Mouse (Mus musculus) limb, embryonic 13.5 days (tissue): ENCODE measurements at regions not wholly inside any gene's neighbourhood (a gene's known extent, or its start where the extent isn't known, plus 50 kb on each side); places are given as distances from the start of the nearest gene placed in this dataset.

Experiments
- ATAC-seq: fragments of 200-750 bp; cut with Nextera tagmentation; 2 replicates; pipeline ENCODE4 v1.8.0; 2017; ENCODE audit warnings: low read depth, moderate number of reproducible peaks, moderate TSS enrichment; ENCODE audit not compliant: low FRiP score
- H3K27ac ChIP-seq: fragments of 300-500 bp; sonication (generic); 2 replicates; pipeline ENCODE4 v1.5.1; 2015; ENCODE audit warnings: inconsistent platforms, mild to moderate bottlenecking, moderate library complexity
- H3K27me3 ChIP-seq: fragments of 300-500 bp; sonication (generic); 2 replicates; pipeline ENCODE4 v1.6.1; 2015; ENCODE audit warnings: mild to moderate bottlenecking, inconsistent platforms
- H3K36me3 ChIP-seq: fragments of 300-500 bp; sonication (generic); 2 replicates; pipeline ENCODE4 v1.6.1; 2015; ENCODE audit warnings: inconsistent platforms, mild to moderate bottlenecking, moderate library complexity
- H3K4me1 ChIP-seq: fragments of 300-500 bp; sonication (generic); 2 replicates; pipeline ENCODE4 v1.6.1; 2015; ENCODE audit warnings: inconsistent platforms
- H3K4me2 ChIP-seq: fragments of 300-500 bp; sonication (generic); replicated peaks from 2 replicates; pipeline ENCODE4 v1.6.1; 2015; ENCODE audit warnings: inconsistent platforms, mild to moderate bottlenecking, moderate library complexity
- H3K4me3 ChIP-seq: fragments of 300-500 bp; sonication (generic); 2 replicates; pipeline ENCODE4 v1.5.1; 2015; ENCODE audit warnings: moderate library complexity, mild to moderate bottlenecking, inconsistent platforms
- H3K9ac ChIP-seq: fragments of 300-500 bp; sonication (generic); 2 replicates; pipeline ENCODE4 v1.6.1; 2015; ENCODE audit warnings: mild to moderate bottlenecking, inconsistent platforms
- H3K9me3 ChIP-seq: fragments of 300-500 bp; sonication (generic); 2 replicates; pipeline ENCODE4 v1.6.1; 2016; ENCODE audit warnings: inconsistent platforms
- WGBS: fragments of 180-500 bp; shearing (Covaris S2); methylation state at CpG from one replicate; pipeline ENCODE4 v1.1.7; 2015; 5-methylcytosine and 5-hydroxymethylcytosine counted together

GRCm38 (mm10) chr1:75983487-75983886 is 437.4 kb downstream of the Slc4a3 start:
- H3K27ac ChIP-seq, result no peak overlapping the region
- no peaks in the 10 kb centered on the region for H3K9me3 ChIP-seq
- no peak overlapping the region for H3K4me2 ChIP-seq
- no peak overlapping the region for H3K9ac ChIP-seq
- H3K36me3 ChIP-seq, result no peaks in the 10 kb centered on the region
- H3K4me1 ChIP-seq, result peaks cover 26% of the 10 kb centered on the region
- H3K4me3 ChIP-seq, result no peak overlapping the region
- H3K27me3 ChIP-seq, result 0 out of 2 replicates have a peak, but pooled peaks cover 3% of the 10 kb centered on the region
- no peak for ATAC-seq
- 29% methylated on average over 3 of the region's 3 CpGs for WGBS

DNA sequence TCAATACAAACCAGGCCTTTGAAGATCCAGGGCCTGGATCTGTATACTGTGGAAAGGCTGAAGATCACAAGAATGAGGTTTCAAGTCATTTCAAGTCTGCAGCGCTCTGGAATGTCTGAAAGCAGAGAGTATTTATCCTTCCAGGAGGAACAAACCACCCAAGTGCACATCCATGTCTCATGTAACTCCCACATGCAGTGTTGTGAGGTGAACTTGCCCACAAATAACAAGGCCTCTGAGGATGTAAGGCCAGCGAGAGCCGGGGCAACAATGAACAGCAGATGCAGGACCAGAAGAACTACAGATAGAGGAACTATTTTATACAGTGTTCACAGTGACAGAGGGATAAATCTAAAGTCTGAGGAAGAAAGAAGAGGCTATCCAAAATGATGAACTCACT is 442.4 kb downstream of the Slc4a3 start:
- Histone ChIP-seq H3K27ac (no peak overlapping the region), H3K9me3 (no peaks in the 10 kb centered on the region), H3K4me3 (no peak overlapping the region), H3K4me2 (no peak overlapping the region), H3K9ac (no peak overlapping the region), H3K36me3 (no peaks in the 10 kb centered on the region), H3K4me1 (peaks cover 15% of the 10 kb centered on the region; the same call in 1 of the 2 replicates), H3K27me3 (no peaks in the 10 kb centered on the region)
- WGBS, result 74% methylated on average over 3 of the region's 3 CpGs
- ATAC-seq, result no peak

- H3K36me3 ChIP-seq, result no peaks in the 10 kb centered on the region
- H3K9me3 ChIP-seq, result no peaks in the 10 kb centered on the region
- no peak overlapping the region for H3K9ac ChIP-seq
- 90% methylated on average over 3 of the region's 3 CpGs for WGBS
- no peak overlapping the region for H3K4me2 ChIP-seq
- no peak overlapping the region for H3K4me3 ChIP-seq
- peaks cover 3% of the 10 kb centered on the region; the same call in 1 of the 2 replicates for H3K4me1 ChIP-seq
- no peak overlapping the region for H3K27ac ChIP-seq
- H3K27me3 ChIP-seq, result no peaks in the 10 kb centered on the region
- no peak for ATAC-seq
Measured at GRCm38 (mm10) chr1:75992039-75992438, 446.0 kb downstream of the Slc4a3 start.

DNA sequence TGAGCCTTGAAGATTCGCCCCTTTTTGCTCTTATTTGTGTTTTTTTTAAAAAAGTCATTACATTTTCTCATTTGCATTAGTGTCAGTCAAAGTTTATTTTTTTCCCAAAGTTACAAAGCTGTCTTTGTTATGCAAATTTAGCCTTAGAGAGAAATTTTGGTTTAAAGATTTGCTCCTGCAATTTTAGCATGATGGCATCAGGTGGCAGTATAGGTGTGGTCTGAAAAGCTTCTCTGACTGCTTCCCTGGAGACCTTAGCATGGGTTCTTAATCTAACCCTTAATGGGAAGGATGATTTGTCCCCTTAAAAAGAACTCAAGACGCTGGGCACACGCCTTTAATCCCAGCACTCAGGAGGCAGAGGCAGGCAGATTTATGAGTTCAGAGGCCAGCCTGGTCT is 451.2 kb downstream of the Slc4a3 start:
- H3K27me3 ChIP-seq, result no peaks in the 10 kb centered on the region
- H3K9ac ChIP-seq, result no peak overlapping the region
- H3K36me3 ChIP-seq, result no peaks in the 10 kb centered on the region
- no peaks in the 10 kb centered on the region for H3K9me3 ChIP-seq
- no peak overlapping the region for H3K27ac ChIP-seq
- 53% methylated on average over 3 of the region's 3 CpGs for WGBS
- ATAC-seq, result no peak
- peaks cover 3% of the 10 kb centered on the region; the same call in 1 of the 2 replicates for H3K4me1 ChIP-seq
- H3K4me3 ChIP-seq, result no peak overlapping the region
- no peak overlapping the region for H3K4me2 ChIP-seq

DNA sequence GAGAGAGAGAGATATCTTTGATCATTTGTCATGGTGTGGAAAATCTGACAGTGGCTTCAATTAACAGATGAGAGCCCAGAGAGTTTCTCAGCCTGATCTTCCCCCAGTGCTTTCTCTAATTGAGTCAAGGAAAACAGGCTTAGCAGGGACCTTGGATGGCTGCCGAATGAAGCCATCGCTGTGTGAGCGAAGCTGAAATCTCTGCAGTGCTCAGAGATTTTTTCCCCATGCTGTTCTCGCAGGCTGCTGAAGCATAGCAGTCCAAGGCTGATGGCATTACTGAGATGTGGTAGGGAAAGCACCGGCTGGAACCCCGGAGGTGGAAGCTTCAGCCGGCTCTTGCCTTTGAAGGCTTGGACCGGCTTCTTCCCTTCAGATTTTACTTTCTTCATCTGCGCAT is 455.1 kb downstream of the Slc4a3 start:
- no peak overlapping the region for H3K4me3 ChIP-seq
- 80% methylated on average over 9 of the region's 9 CpGs for WGBS
- peaks cover 3% of the 10 kb centered on the region; the same call in 1 of the 2 replicates for H3K9me3 ChIP-seq
- H3K9ac ChIP-seq, result no peak overlapping the region
- ATAC-seq, result no peak
- no peaks in the 10 kb centered on the region for H3K36me3 ChIP-seq
- no peaks in the 10 kb centered on the region for H3K27me3 ChIP-seq
- H3K4me1 ChIP-seq, result no peaks in the 10 kb centered on the region
- no peak overlapping the region for H3K4me2 ChIP-seq
- H3K27ac ChIP-seq, result no peak overlapping the region

- Histone ChIP-seq H3K27ac (no peak overlapping the region), H3K9me3 (peaks cover 8% of the 10 kb centered on the region), H3K4me1 (peaks cover 24% of the 10 kb centered on the region), H3K36me3 (no peaks in the 10 kb centered on the region), H3K27me3 (no peaks in the 10 kb centered on the region), H3K4me2 (no peak overlapping the region), H3K4me3 (no peak overlapping the region), H3K9ac (no peak overlapping the region)
- ATAC-seq, result no peak
- 2% methylated on average over 3 of the region's 3 CpGs for WGBS
Measured at GRCm38 (mm10) chr1:76009601-76010000, 463.5 kb downstream of the Slc4a3 start.

DNA sequence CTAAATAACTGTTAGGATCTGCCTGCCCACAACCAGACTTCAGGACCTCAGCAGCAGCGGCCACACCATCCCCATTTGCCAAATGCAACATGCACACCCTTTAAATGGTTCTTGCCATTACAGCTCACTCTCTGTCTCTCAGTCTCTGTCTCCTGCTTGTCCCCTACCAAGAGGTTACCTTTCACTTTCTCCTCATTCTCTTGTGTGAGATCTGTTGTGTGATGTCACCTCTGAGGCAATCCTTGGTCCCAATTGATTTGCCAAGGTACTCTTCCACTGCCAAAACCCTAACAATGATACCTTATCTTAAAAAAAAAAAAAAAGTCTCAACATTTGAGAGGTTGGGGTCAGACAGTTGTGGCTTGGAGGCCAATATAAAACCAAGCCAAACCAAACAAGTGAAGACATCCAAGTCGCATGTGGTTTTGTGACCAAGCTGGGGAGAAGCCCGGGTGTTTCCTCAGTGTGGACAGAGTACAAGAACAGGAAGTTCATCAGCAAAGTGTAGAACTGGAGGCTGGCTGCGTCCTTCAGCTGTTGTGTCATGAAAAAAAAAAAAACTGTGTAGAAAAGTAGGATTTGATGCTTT is 464.2 kb downstream of the Slc4a3 start:
- peaks cover 24% of the 10 kb centered on the region for H3K4me1 ChIP-seq
- no peak overlapping the region for H3K4me2 ChIP-seq
- H3K9me3 ChIP-seq, result peaks cover 8% of the 10 kb centered on the region
- ATAC-seq, result no peak
- H3K4me3 ChIP-seq, result no peak overlapping the region
- no peak overlapping the region for H3K9ac ChIP-seq
- H3K27me3 ChIP-seq, result no peaks in the 10 kb centered on the region
- 63% methylated on average over 4 of the region's 4 CpGs for WGBS
- H3K27ac ChIP-seq, result no peak overlapping the region
- H3K36me3 ChIP-seq, result no peaks in the 10 kb centered on the region

- H3K4me2 ChIP-seq, result no peak overlapping the region
- peaks cover 7% of the 10 kb centered on the region; the same call in 1 of the 2 replicates for H3K4me1 ChIP-seq
- WGBS, result 80% methylated on average over 6 of the region's 6 CpGs
- H3K4me3 ChIP-seq, result no peak overlapping the region
- H3K27me3 ChIP-seq, result no peaks in the 10 kb centered on the region
- H3K36me3 ChIP-seq, result no peaks in the 10 kb centered on the region
- no peak overlapping the region for H3K9ac ChIP-seq
- H3K9me3 ChIP-seq, result no peaks in the 10 kb centered on the region
- no peak overlapping the region for H3K27ac ChIP-seq
- no peak for ATAC-seq
Measured at GRCm38 (mm10) chr1:76018588-76018987, 472.5 kb downstream of the Slc4a3 start.

DNA sequence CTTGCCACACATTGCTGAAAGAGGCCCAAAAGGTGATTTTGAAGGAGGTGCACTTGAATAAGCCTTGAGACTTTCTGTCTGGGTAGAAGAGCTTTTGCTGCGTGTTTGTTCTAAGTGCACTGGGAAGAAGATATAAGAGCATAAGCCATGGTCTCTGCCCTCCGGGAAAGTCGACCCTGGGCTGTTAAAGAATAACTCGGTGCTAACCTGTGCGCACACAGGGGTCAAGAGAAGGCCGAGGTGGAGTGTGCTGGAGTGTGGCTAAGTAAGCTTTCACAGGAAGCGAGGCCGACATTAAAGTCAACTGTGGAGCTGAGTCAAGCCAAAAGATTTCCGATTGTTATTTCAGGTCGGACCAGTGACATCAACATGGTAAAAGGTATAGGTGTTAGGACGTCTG is 473.0 kb downstream of the Slc4a3 start:
- no peak overlapping the region for H3K27ac ChIP-seq
- no peaks in the 10 kb centered on the region for H3K27me3 ChIP-seq
- no peak overlapping the region for H3K4me2 ChIP-seq
- H3K9me3 ChIP-seq, result no peaks in the 10 kb centered on the region
- WGBS, result 77% methylated on average over 11 of the region's 11 CpGs
- peaks cover 12% of the 10 kb centered on the region for H3K4me1 ChIP-seq
- H3K36me3 ChIP-seq, result no peaks in the 10 kb centered on the region
- H3K4me3 ChIP-seq, result no peak overlapping the region
- H3K9ac ChIP-seq, result no peak overlapping the region
- no peak for ATAC-seq

DNA sequence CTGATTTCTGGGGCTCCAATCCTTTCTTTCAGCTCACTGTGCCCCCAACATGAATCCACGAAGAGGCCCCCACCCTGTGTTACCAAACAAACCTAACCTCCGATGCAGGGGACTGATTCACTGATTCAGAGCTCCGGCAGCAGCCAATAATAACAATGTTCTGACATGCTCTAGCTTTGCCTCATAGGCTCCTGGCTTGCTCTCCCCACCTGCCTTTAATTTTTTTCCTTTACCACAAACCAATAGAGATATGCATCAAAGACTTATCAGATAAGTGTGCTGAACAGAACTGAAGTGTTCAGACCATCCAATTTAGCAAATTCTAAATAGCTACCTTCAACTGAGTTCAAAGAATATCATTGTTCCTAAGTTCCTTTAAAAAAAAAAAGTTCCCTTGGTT is 478.6 kb downstream of the Slc4a3 start:
- peaks cover 29% of the 10 kb centered on the region for H3K4me1 ChIP-seq
- ATAC-seq, result no peak
- H3K4me2 ChIP-seq, result 0 out of 2 replicates have a peak overlapping the region, but pooled peaks have one; percentile 7
- no peak overlapping the region for H3K9ac ChIP-seq
- no peak overlapping the region for H3K27ac ChIP-seq
- H3K9me3 ChIP-seq, result no peaks in the 10 kb centered on the region
- 52% methylated on average over 3 of the region's 3 CpGs for whole genome bisulfite sequencing
- H3K4me3 ChIP-seq, result no peak overlapping the region
- no peaks in the 10 kb centered on the region for H3K27me3 ChIP-seq
- H3K36me3 ChIP-seq, result no peaks in the 10 kb centered on the region

- Histone ChIP-seq H3K36me3 (no peaks in the 10 kb centered on the region), H3K27me3 (no peaks in the 10 kb centered on the region), H3K4me3 (no peak overlapping the region), H3K9ac (no peak overlapping the region), H3K4me2 (0 out of 2 replicates have a peak overlapping the region, but pooled peaks have one; percentile 2), H3K4me1 (peaks cover 33% of the 10 kb centered on the region), H3K9me3 (no peaks in the 10 kb centered on the region), H3K27ac (peak overlapping the region; percentile 65; the same call in 1 of the 2 replicates)
- ATAC-seq, result no peak
- WGBS, result 67% methylated on average over 4 of the region's 4 CpGs
Measured at GRCm38 (mm10) chr1:76025389-76025788, 479.3 kb downstream of the Slc4a3 start.

GRCm38 (mm10) chr1:76029059-76029458 is 483.0 kb downstream of the Slc4a3 start:
- Histone ChIP-seq H3K4me3 (no peak overlapping the region), H3K27me3 (no peaks in the 10 kb centered on the region), H3K9me3 (no peaks in the 10 kb centered on the region), H3K4me1 (peaks cover 29% of the 10 kb centered on the region), H3K4me2 (no peak overlapping the region), H3K27ac (no peak overlapping the region), H3K36me3 (no peaks in the 10 kb centered on the region), H3K9ac (no peak overlapping the region)
- no peak for ATAC-seq
- 70% methylated on average over 1 of the region's 1 CpGs for WGBS
